Mouse (Mus musculus): ENCODE measurements around the gene Pdzd7. TPM values are rescaled to one million over a fixed set of nuclear protein-coding genes. Genes with fewer than 3 reads are reported as not detected.

Pdzd7 gene
- polyA plus RNA-seq, 1 experiment from 2014 or later, result 0.75 TPM

GRCm38 (mm10) chr19:45075323-45076035 is 30.0 kb upstream of the Pdzd7 start:
- Histone ChIP-seq H3K4me2 (replicated peaks) (peak overlapping the region; percentile 92), H3K27me3 (peaks cover 37% of the 10 kb centered on the region), H3K9ac (peak overlapping the region; percentile 26), H3K4me3 (replicated peaks) (peak overlapping the region; percentile 78), H3K4me1 (peaks cover 60% of the 10 kb centered on the region), H3K36me3 (no peaks in the 10 kb centered on the region), H3K9me3 (replicated peaks) (no peaks in the 10 kb centered on the region), H3K27ac (replicated peaks) (peak overlapping the region; percentile 99)
- under 1% methylated on average over 32 of the region's 32 CpGs for WGBS
- ATAC-seq (ENCODE audit: insufficient number of reproducible peaks, low FRiP score, low TSS enrichment, low read depth), result peak; percentile 54

GRCm38 (mm10) chr19:45074580-45075322 is 29.2 kb upstream of the Pdzd7 start, which contains the start of gene Kazald1:
Kazald1 (plus strand) TSS chr19:45075241.
- WGBS, result under 1% methylated on average over 45 of the region's 45 CpGs
- no peaks in the 10 kb centered on the region for H3K36me3 ChIP-seq
- H3K9ac ChIP-seq, result peak within 1 kb of the TSS; percentile 78
- no peaks in the 10 kb centered on the region for H3K9me3 ChIP-seq (replicated peaks)
- peaks cover 32% of the 10 kb centered on the region for H3K27me3 ChIP-seq
- H3K4me2 ChIP-seq (replicated peaks), result peak within 1 kb of the TSS; percentile 92
- peak; percentile 88 for ATAC-seq (ENCODE audit: insufficient number of reproducible peaks, low FRiP score, low TSS enrichment, low read depth)
- H3K27ac ChIP-seq (replicated peaks), result peak within 1 kb of the TSS; percentile 99
- peak within 1 kb of the TSS; percentile 78 for H3K4me3 ChIP-seq (replicated peaks)
- peaks cover 53% of the 10 kb centered on the region for H3K4me1 ChIP-seq

- H3K9me3 ChIP-seq (replicated peaks), result no peaks in the 10 kb centered on the region
- H3K4me2 ChIP-seq (replicated peaks), result peak overlapping the region; percentile 92
- peak overlapping the region; percentile 78 for H3K4me3 ChIP-seq (replicated peaks)
- H3K9ac ChIP-seq, result peak overlapping the region; percentile 78
- ATAC-seq (ENCODE audit: insufficient number of reproducible peaks, low FRiP score, low TSS enrichment, low read depth), result no peak; the same call in 1 of the 2 replicates
- H3K27me3 ChIP-seq, result peaks cover 36% of the 10 kb centered on the region
- H3K36me3 ChIP-seq, result no peaks in the 10 kb centered on the region
- H3K4me1 ChIP-seq, result peaks cover 45% of the 10 kb centered on the region
- 8% methylated on average over 20 of the region's 20 CpGs for WGBS
- peak overlapping the region; percentile 99 for H3K27ac ChIP-seq (replicated peaks)
Measured at GRCm38 (mm10) chr19:45073871-45074542, 28.5 kb upstream of the Pdzd7 start.

DNA sequence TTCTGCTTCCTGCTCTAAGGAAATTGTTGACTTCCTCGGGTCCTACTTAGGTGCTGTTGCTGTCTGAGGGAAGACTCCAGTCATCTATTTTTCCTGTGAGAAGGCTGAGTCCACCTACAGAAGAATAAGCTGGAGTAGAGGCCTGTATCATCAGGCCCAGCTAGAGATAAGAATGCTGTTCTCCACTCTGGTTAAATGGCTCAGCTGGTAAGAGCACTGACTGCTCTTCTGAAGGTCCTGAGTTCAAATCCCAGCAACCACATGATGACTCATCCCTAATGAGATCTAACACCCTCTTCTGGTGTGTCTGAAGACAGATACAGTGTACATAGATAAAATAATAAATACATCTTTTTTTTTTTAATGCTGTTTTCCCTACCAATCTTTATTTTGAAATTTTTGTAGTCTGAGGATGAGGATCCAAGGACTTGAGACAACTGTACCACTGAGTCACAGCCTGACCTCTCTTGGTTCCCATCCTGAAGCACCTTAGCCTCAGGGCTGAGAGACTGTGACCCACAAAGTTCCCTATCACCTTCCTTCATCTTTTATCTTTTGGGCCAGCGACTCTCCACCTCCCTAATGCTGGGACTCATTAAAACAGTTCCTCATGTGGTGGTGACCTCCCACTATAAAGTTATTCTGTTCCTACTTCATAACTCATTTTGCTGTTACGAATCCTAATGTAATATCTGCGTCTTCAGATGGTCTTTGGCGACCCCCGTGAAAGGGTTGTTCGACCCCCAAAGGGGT is 22.4 kb upstream of the Pdzd7 start:
- Histone ChIP-seq H3K27ac (replicated peaks) (no peak overlapping the region), H3K4me3 (replicated peaks) (no peak overlapping the region), H3K36me3 (no peaks in the 10 kb centered on the region), H3K9me3 (replicated peaks) (no peaks in the 10 kb centered on the region), H3K4me2 (replicated peaks) (no peak overlapping the region), H3K27me3 (peaks cover 60% of the 10 kb centered on the region), H3K4me1 (no peaks in the 10 kb centered on the region), H3K9ac (no peak overlapping the region)
- no peak for ATAC-seq (ENCODE audit: insufficient number of reproducible peaks, low FRiP score, low TSS enrichment, low read depth)
- 74% methylated on average over 7 of the region's 7 CpGs for WGBS

DNA sequence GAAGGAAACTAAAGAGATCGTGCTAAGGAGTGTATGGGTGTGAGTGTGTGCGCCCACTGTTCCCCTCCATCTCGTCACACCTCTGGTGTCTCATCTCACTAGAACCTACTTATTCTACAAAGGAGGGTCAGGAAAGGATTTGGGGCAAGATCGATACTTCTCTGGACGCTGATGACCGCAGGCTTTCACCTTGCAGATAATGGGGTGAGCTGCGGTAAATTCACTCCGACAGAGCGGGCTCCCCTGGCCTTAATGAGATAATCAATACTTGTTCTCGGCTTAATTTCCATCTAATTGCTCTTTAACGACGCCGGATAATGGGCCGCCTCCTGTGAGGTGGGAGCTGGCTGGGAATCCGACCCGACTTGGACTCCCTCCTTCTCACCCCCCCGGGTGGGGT is 21.7 kb upstream of the Pdzd7 start:
- no peak for ATAC-seq (ENCODE audit: insufficient number of reproducible peaks, low FRiP score, low TSS enrichment, low read depth)
- H3K4me3 ChIP-seq (replicated peaks), result no peak overlapping the region
- H3K4me1 ChIP-seq, result no peaks in the 10 kb centered on the region
- H3K27me3 ChIP-seq, result peaks cover 60% of the 10 kb centered on the region
- H3K36me3 ChIP-seq, result no peaks in the 10 kb centered on the region
- 12% methylated on average over 17 of the region's 17 CpGs for WGBS
- no peak overlapping the region for H3K27ac ChIP-seq (replicated peaks)
- H3K9ac ChIP-seq, result no peak overlapping the region
- no peaks in the 10 kb centered on the region for H3K9me3 ChIP-seq (replicated peaks)
- no peak overlapping the region for H3K4me2 ChIP-seq (replicated peaks)

DNA sequence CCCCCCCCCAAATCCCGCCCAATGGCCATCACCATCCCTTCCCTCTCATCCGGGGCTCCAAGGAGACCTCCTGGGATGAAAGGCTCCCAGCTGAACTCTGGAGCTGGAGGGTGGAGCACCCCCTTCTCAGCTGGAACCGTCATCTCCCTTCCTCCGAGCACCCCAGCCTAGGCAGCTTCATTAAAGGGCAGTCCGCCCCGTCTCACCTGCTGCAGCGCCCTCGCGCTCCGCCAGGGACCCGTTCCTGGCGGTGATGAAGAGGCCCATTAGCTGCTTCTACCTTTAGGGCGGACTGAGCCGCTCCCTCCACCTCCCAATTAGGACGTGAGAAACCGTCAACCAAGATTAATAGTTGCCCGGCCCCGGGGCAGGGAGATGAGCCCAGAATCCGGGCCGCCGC is 19.7 kb upstream of the Pdzd7 start:
- Histone ChIP-seq H3K27me3 (peaks cover 60% of the 10 kb centered on the region), H3K9ac (no peak overlapping the region), H3K9me3 (replicated peaks) (no peaks in the 10 kb centered on the region), H3K4me2 (replicated peaks) (no peak overlapping the region), H3K4me3 (replicated peaks) (no peak overlapping the region), H3K27ac (replicated peaks) (no peak overlapping the region), H3K36me3 (no peaks in the 10 kb centered on the region), H3K4me1 (no peaks in the 10 kb centered on the region)
- 5% methylated on average over 21 of the region's 21 CpGs for WGBS
- ATAC-seq (ENCODE audit: insufficient number of reproducible peaks, low FRiP score, low TSS enrichment, low read depth), result no peak

DNA sequence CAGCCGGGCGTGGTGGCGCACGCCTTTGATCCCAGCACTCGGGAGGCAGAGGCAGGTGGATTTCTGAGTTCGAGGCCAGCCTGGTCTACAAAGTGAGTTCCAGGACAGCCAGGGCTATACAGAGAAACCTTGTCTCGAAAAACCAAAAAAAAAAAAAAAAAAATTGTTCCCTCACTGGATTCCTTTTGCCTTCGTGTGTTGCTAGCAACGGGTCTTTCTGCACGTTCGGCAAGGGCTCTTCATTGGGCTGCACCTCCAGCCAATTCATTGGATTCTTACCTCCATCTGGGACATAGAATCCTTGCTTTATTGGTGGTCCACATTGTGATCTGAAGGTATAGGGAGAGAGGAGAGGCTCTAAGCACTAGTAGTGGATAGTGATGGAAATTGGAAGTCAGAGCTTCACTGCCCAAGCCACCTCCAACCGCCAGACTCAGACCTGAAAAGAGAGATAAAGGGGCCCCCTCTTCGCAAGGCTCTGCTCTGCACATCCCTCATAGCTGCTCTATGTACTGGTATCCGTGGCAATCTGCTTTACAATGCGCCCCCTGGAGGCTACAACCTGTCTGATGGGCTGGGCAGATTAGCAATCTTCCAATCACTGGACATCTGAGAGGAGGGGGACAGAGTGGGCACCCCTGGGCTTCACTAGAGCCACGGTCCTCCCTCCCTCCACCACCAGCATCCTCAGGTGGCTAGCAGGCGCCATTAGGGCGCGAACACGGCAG is 18.2 kb upstream of the Pdzd7 start:
- Histone ChIP-seq H3K9me3 (replicated peaks) (no peaks in the 10 kb centered on the region), H3K9ac (no peak overlapping the region), H3K36me3 (no peaks in the 10 kb centered on the region), H3K4me1 (peaks cover 8% of the 10 kb centered on the region; the same call in 1 of the 2 replicates), H3K27ac (replicated peaks) (no peak overlapping the region), H3K27me3 (peaks cover 51% of the 10 kb centered on the region), H3K4me2 (replicated peaks) (no peak overlapping the region), H3K4me3 (replicated peaks) (no peak overlapping the region)
- WGBS, result 43% methylated on average over 20 of the region's 20 CpGs
- ATAC-seq (ENCODE audit: insufficient number of reproducible peaks, low FRiP score, low TSS enrichment, low read depth), result no peak

DNA sequence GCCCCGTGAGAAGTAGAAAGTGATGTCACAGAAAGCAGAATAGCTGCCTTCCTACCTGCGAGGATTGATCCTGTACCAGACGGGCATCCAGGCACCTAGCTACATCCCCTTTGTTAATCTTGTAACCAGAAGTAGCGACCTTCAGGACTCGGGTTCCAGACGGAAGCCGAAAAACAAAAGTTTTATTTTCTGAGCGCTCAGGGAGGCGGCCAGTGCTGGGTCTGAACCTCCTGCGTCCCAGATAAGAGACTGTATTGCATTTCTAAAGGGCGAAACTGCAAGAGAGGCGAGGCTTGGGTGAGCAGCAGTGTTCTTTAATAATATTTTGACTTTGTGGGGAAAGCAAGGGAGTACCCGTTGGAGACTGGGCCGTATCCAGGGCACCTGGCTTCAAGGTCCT is 13.3 kb upstream of the Pdzd7 start:
- WGBS, result under 1% methylated on average over 14 of the region's 14 CpGs
- H3K4me1 ChIP-seq, result peaks cover 36% of the 10 kb centered on the region
- no peak for ATAC-seq (ENCODE audit: insufficient number of reproducible peaks, low FRiP score, low TSS enrichment, low read depth)
- H3K9ac ChIP-seq, result peak overlapping the region; percentile 72
- peak overlapping the region; percentile 97 for H3K27ac ChIP-seq (replicated peaks)
- H3K36me3 ChIP-seq, result 0 out of 2 replicates have a peak, but pooled peaks cover 6% of the 10 kb centered on the region
- H3K4me3 ChIP-seq (replicated peaks), result peak overlapping the region; percentile 60
- no peaks in the 10 kb centered on the region for H3K9me3 ChIP-seq (replicated peaks)
- peak overlapping the region; percentile 75 for H3K4me2 ChIP-seq (replicated peaks)
- peaks cover 2% of the 10 kb centered on the region for H3K27me3 ChIP-seq

DNA sequence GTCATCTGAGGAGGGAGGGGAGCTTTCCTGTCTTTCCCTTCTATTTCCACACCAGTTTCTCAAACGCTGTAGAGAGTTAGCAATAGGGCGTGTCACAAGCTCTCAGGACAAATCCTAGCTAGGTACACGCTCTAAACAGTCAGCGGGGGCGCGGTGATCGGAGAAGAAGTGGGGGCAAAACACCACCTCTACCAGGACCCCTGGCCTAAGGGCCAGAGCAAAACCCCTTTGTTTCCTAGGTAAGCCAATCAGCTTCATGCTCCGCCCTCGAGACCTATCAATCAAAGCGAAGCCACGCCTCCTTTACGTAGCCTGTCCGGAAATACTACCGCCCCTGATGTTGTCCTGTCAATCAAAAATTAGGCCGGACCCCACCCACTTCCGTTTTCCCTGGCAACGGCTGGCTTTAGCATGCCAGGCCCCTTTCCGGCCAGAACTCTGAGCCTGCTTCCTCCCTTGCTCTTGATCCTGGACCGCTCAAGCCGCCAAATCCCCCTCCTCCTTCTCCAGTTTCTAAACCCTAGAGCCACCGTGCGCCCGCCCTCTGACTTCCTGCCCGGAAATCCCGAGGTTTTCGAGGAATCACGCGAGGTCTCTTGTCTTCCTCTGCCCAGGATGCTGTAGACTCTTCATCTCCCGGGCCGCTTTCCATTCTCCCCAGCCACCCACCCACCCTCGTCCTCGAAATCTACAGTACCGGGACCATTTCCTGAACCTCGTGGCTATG is 12.8 kb upstream of the Pdzd7 start:
- Histone ChIP-seq H3K27ac (replicated peaks) (peak overlapping the region; percentile 97), H3K4me3 (replicated peaks) (peak overlapping the region; percentile 60), H3K9me3 (replicated peaks) (no peaks in the 10 kb centered on the region), H3K36me3 (peaks cover 10% of the 10 kb centered on the region), H3K4me1 (peaks cover 36% of the 10 kb centered on the region), H3K27me3 (no peaks in the 10 kb centered on the region), H3K4me2 (replicated peaks) (peak overlapping the region; percentile 75), H3K9ac (peak overlapping the region; percentile 72)
- under 1% methylated on average over 34 of the region's 34 CpGs for WGBS
- peak; percentile 94 for ATAC-seq (ENCODE audit: insufficient number of reproducible peaks, low FRiP score, low TSS enrichment, low read depth)

DNA sequence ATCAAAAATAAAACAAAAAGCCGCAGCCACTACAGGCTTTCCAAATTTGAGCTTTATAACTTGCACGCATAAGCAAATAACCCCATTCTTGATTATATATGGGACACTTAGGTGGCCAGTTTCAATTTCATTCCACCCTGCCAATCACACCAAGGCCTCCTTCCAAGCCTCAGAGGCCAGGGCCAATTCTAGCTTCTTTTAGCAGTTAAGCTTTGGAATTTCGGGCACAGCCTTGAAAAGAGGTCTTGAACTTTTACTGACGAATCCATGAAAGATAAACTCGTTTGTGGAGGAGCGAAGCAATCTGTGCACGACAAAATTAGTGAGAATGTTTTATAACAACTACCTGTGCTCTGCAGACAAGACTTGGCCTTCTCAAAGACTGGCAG is 12.2 kb upstream of the Pdzd7 start:
- Histone ChIP-seq H3K27ac (replicated peaks) (peak overlapping the region; percentile 97), H3K4me3 (replicated peaks) (peak overlapping the region; percentile 60), H3K36me3 (peaks cover 16% of the 10 kb centered on the region), H3K4me2 (replicated peaks) (peak overlapping the region; percentile 75), H3K9me3 (replicated peaks) (no peaks in the 10 kb centered on the region), H3K27me3 (no peaks in the 10 kb centered on the region), H3K9ac (peak overlapping the region; percentile 37), H3K4me1 (peaks cover 36% of the 10 kb centered on the region)
- 32% methylated on average over 7 of the region's 7 CpGs for WGBS
- ATAC-seq (ENCODE audit: insufficient number of reproducible peaks, low FRiP score, low TSS enrichment, low read depth), result no peak

All from embryonic facial prominence, embryonic 15.5 days (tissue).